Mouse (Mus musculus): Measurements from ENCODE around the gene Gm10642. TPM values are rescaled to one million over a fixed set of nuclear protein-coding genes. Genes with fewer than 3 reads are reported as not detected.

The Gm10642 gene
- total and polyA plus RNA-seq, 3 experiments: 0.13 to 2.1 TPM; not detected in 1

DNA sequence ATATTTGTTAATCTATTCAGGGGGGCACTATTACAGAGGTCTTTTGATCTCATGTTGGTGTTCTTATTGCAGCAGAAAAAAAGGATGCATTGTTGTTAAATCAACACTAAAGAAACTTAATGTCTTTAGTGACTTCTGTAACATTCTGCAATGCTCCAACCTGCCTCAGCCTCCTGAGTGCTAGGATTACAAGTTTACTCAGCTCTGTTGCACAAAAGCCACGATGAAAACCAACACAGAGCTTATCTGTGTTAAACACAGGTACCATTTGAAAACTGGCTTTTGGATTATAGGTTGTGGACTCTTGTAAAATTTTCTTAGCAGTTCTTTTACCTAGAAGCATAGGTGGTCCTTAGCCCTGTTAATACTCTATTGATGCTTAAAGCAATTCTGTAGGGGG is 42.0 kb downstream of the Gm10642 start:
- Histone ChIP-seq H3K4me3 (replicated peaks in 1 of 3; ENCODE audit: low read depth in 2 of 3, low read length in 2 of 3, poor library complexity in 1 of 3) (no peak overlapping the region), H3K27ac (ENCODE audit: insufficient read depth, low read depth) (no peak overlapping the region), H3K27me3 (replicated peaks) (no peaks in the 10 kb centered on the region), H3K36me3 (replicated peaks in 1 of 2; ENCODE audit: control insufficient read depth in 1 of 2, insufficient read depth in 1 of 2, low read length in 1 of 2) (peaks cover 0 to 2% of the 10 kb centered on the region in 2 experiments), H3K9me3 (replicated peaks; ENCODE audit: low read length) (no peaks in the 10 kb centered on the region), H3K4me2 (ENCODE audit: insufficient read depth, low read depth, poor library complexity, severe bottlenecking) (no peak overlapping the region), H3K79me2 (replicated peaks; ENCODE audit: control insufficient read depth, extremely low read depth, insufficient read depth, poor library complexity, severe bottlenecking) (peaks cover 18% of the 10 kb centered on the region), H3K4me1 (ENCODE audit: control insufficient read depth in 1 of 2, insufficient read depth in 2 of 2) (peaks cover 0 to 27% of the 10 kb centered on the region in 2 experiments; a peak in 2 of 4 replicates), H3K9ac (ENCODE audit: insufficient read depth, low read depth) (no peak overlapping the region)
- in situ Hi-C loops (cut with MboI; ENCODE audit: low pct_ligation_motif_present, low pct_unique_long_range_greater_than_20kb, low sequenced_read_pairs) (no loop called here), dilution Hi-C loops (cut with MboI; ENCODE audit: extremely low pct_ligation_motif_present, extremely low pct_unique_long_range_greater_than_20kb, low sequenced_read_pairs) (no loop called here)
- no peak for DNase-seq (ENCODE audit: extremely low read depth)
- TF ChIP-seq HCFC1 (IDR thresholded peaks at IDR 0.05; ENCODE audit: low read depth, low read length) (no peak), UBTF (IDR thresholded peaks at IDR 0.05; ENCODE audit: low read depth, low read length) (no peak), POLR2A (IDR thresholded peaks at IDR 0.05; ENCODE audit: low read depth, low read length) (no peak), TCF12 (IDR thresholded peaks at IDR 0.05; ENCODE audit: low read depth, low read length) (no peak), MAZ (IDR thresholded peaks at IDR 0.05; ENCODE audit: low read depth, low read length) (no peak), ZC3H11A (IDR thresholded peaks at IDR 0.05; ENCODE audit: low read depth, low read length) (no peak), ZKSCAN1 (IDR thresholded peaks at IDR 0.05; ENCODE audit: borderline replicate concordance, low read depth, low read length) (no peak), ZMIZ1 (IDR thresholded peaks at IDR 0.05; ENCODE audit: low read depth, low read length) (no peak), JUN (IDR thresholded peaks at IDR 0.05; ENCODE audit: insufficient read depth, low read depth, low read length) (no peak), CHD1 (IDR thresholded peaks at IDR 0.05; ENCODE audit: low read depth, low read length) (no peak), PAX5 (IDR thresholded peaks at IDR 0.05; ENCODE audit: low read length) (no peak), CHD2 (IDR thresholded peaks at IDR 0.05; ENCODE audit: low read length) (no peak)

DNA sequence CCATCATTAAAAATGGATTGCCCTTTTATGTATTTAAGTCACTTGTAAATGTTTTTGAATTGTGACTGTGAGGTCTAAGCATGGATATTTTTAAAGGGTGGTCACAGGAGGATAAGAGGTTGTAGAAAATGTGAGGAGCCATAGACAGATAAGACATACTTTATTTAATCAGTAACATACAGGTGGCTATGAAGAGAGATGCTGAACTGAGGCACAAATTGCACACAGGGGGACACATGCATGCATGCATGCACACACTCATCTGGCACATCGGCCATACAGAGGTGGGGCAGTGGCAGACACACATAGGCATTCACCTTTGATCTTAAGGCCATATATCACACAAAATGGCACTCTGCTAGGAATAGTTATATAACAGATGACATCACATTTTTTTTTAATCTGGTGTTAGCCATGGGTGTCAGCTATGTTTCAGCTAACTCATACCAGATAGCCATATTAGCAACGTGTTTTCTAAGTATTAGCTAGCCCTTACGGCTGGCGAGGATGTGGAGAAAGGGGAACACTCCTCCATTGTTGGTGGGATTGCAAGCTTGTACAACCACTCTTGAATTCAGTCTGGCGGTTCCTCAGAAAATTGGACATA is 47.6 kb downstream of the Gm10642 start:
- no peak overlapping the region for H3K9ac ChIP-seq (ENCODE audit: insufficient read depth, low read depth)
- dilution Hi-C loops (cut with MboI; ENCODE audit: extremely low pct_ligation_motif_present, extremely low pct_unique_long_range_greater_than_20kb, low sequenced_read_pairs): no loop called here
- H3K27me3 ChIP-seq (replicated peaks): no peaks in the 10 kb centered on the region
- in situ Hi-C loops (cut with MboI; ENCODE audit: low pct_ligation_motif_present, low pct_unique_long_range_greater_than_20kb, low sequenced_read_pairs): no loop called here
- no peak overlapping the region for H3K4me3 ChIP-seq (replicated peaks in 1 of 3; ENCODE audit: low read depth in 2 of 3, low read length in 2 of 3, poor library complexity in 1 of 3)
- no peaks in the 10 kb centered on the region for H3K9me3 ChIP-seq (replicated peaks; ENCODE audit: low read length)
- DNase-seq (ENCODE audit: extremely low read depth): no peak
- H3K27ac ChIP-seq (ENCODE audit: insufficient read depth, low read depth): no peak overlapping the region
- peaks cover 9% of the 10 kb centered on the region for H3K79me2 ChIP-seq (replicated peaks; ENCODE audit: control insufficient read depth, extremely low read depth, insufficient read depth, poor library complexity, severe bottlenecking)
- H3K36me3 ChIP-seq (replicated peaks in 1 of 2; ENCODE audit: control insufficient read depth in 1 of 2, insufficient read depth in 1 of 2, low read length in 1 of 2): peaks cover 6 to 16% of the 10 kb centered on the region in 2 experiments
- H3K4me1 ChIP-seq (ENCODE audit: control insufficient read depth in 1 of 2, insufficient read depth in 2 of 2): no peaks in the 10 kb centered on the region
- H3K4me2 ChIP-seq (ENCODE audit: insufficient read depth, low read depth, poor library complexity, severe bottlenecking): no peak overlapping the region
- no peak for TF ChIP-seq BHLHE40 (IDR thresholded peaks at IDR 0.05; ENCODE audit: low read depth, low read length)

- Histone ChIP-seq H3K4me3 (replicated peaks in 1 of 3; ENCODE audit: low read depth in 2 of 3, low read length in 2 of 3, poor library complexity in 1 of 3) (no peak overlapping the region), H3K27ac (ENCODE audit: insufficient read depth, low read depth) (no peak overlapping the region), H3K79me2 (replicated peaks; ENCODE audit: control insufficient read depth, extremely low read depth, insufficient read depth, poor library complexity, severe bottlenecking) (peaks cover 5% of the 10 kb centered on the region), H3K4me1 (ENCODE audit: control insufficient read depth in 1 of 2, insufficient read depth in 2 of 2) (no peaks in the 10 kb centered on the region), H3K9ac (ENCODE audit: insufficient read depth, low read depth) (no peak overlapping the region), H3K4me2 (ENCODE audit: insufficient read depth, low read depth, poor library complexity, severe bottlenecking) (no peak overlapping the region), H3K27me3 (replicated peaks) (no peaks in the 10 kb centered on the region), H3K9me3 (replicated peaks; ENCODE audit: low read length) (no peaks in the 10 kb centered on the region), H3K36me3 (replicated peaks in 1 of 2; ENCODE audit: control insufficient read depth in 1 of 2, insufficient read depth in 1 of 2, low read length in 1 of 2) (peaks cover 6 to 26% of the 10 kb centered on the region in 2 experiments)
- in situ Hi-C loops (cut with MboI; ENCODE audit: low pct_ligation_motif_present, low pct_unique_long_range_greater_than_20kb, low sequenced_read_pairs): no loop called here
- dilution Hi-C loops (cut with MboI; ENCODE audit: extremely low pct_ligation_motif_present, extremely low pct_unique_long_range_greater_than_20kb, low sequenced_read_pairs): no loop called here
- DNase-seq (ENCODE audit: extremely low read depth): no peak
- TF ChIP-seq IRF4 (IDR thresholded peaks at IDR 0.05; ENCODE audit: low read depth, low read length): no peak
- no peak for TF ChIP-seq POLR2AphosphoS2 (IDR thresholded peaks at IDR 0.05; ENCODE audit: low read depth, low read length)
- no peak for TF ChIP-seq ZMIZ1 (IDR thresholded peaks at IDR 0.05; ENCODE audit: low read depth, low read length)
- TF ChIP-seq MYC (IDR thresholded peaks at IDR 0.05; ENCODE audit: low read depth, low read length): no peak
Observed at GRCm38 (mm10) chr9:70706444-70706843, 50.4 kb downstream of the Gm10642 start.
